Mouse (Mus musculus) heart, embryonic 12.5 days (tissue): ENCODE data around the gene Mlc1. TPM values are rescaled to one million over a fixed set of nuclear protein-coding genes. Genes with fewer than 3 reads are reported as not detected.

Experiments used
- ATAC-seq: fragments of 200-750 bp; cut with Nextera tagmentation; 2 replicates; pipeline ENCODE4 v1.8.0; 2017; ENCODE audit warnings: moderate TSS enrichment, moderate library complexity; ENCODE audit not compliant: insufficient number of reproducible peaks, low FRiP score
- H3K27ac ChIP-seq: fragments of 300-500 bp; sonication (generic); 2 replicates; pipeline ENCODE4 v1.5.1; 2016; ENCODE audit warnings: mild to moderate bottlenecking, moderate library complexity; ENCODE audit not compliant: poor library complexity, severe bottlenecking
- H3K27me3 ChIP-seq: fragments of 300-500 bp; sonication (generic); replicated peaks from 2 replicates; pipeline ENCODE4 v1.6.1; 2016; ENCODE audit warnings: mild to moderate bottlenecking, moderate library complexity
- H3K36me3 ChIP-seq: fragments of 300-500 bp; sonication (generic); 2 replicates; pipeline ENCODE4 v1.6.1; 2016; ENCODE audit warnings: mild to moderate bottlenecking, moderate library complexity
- H3K4me1 ChIP-seq: fragments of 300-500 bp; sonication (generic); replicated peaks from 2 replicates; pipeline ENCODE4 v1.6.1; 2016; ENCODE audit warnings: mild to moderate bottlenecking
- H3K4me2 ChIP-seq: fragments of 300-500 bp; sonication (generic); 2 replicates; pipeline ENCODE4 v1.6.1; 2016; ENCODE audit warnings: mild to moderate bottlenecking, moderate library complexity
- H3K4me3 ChIP-seq: fragments of 300-500 bp; sonication (generic); 2 replicates; pipeline ENCODE4 v1.5.1; 2016; ENCODE audit warnings: mild to moderate bottlenecking
- H3K9ac ChIP-seq: fragments of 300-500 bp; sonication (generic); 2 replicates; pipeline ENCODE4 v1.6.1; 2016; ENCODE audit warnings: mild to moderate bottlenecking, moderate library complexity
- H3K9me3 ChIP-seq: fragments of 300-500 bp; sonication (generic); replicated peaks from 2 replicates; pipeline ENCODE4 v1.6.1; 2016; ENCODE audit warnings: mild to moderate bottlenecking, moderate library complexity
- WGBS: fragments of 180-500 bp; shearing (Covaris S2); methylation state at CpG from one replicate; pipeline ENCODE4 v1.1.7; 2016; 5-methylcytosine and 5-hydroxymethylcytosine counted together
- polyA plus RNA-seq: library from polyadenylated mRNA; unstranded; fragments of >200 nt; fragmentation: Nextera tagmentation; extraction: Ambion mirVana; gene quantifications from 2 replicates; pipeline ENCODE4 v1.2.1, GENCODE M21; 2016

The Mlc1 gene
- polyA plus RNA-seq, 1 experiment from 2014 or later: 0.06 TPM

- no peak overlapping the region for H3K27ac ChIP-seq
- WGBS: 69% methylated on average over 4 of the region's 4 CpGs
These were observed 72.5 kb downstream of the Mlc1 start for GRCm38 (mm10) chr15:88906347-88906746.

More at GRCm38 (mm10) chr15:88906347-88906746, 72.5 kb downstream of the Mlc1 start:
- no peaks in the 10 kb centered on the region for H3K9me3 ChIP-seq
- H3K4me3 ChIP-seq: no peak overlapping the region
- H3K27me3 ChIP-seq: no peaks in the 10 kb centered on the region
- no peak for ATAC-seq
- no peaks in the 10 kb centered on the region for H3K36me3 ChIP-seq
- H3K9ac ChIP-seq: no peak overlapping the region
- H3K4me2 ChIP-seq: no peak overlapping the region
- no peaks in the 10 kb centered on the region for H3K4me1 ChIP-seq

Other genes starting within 250 kb of the Mlc1 start
- gene Brd1, start 244.8 kb downstream of the Mlc1 start, polyA plus RNA-seq: 12.9 and 15.1 TPM in 2 replicates
- 18.9 and 20.5 TPM in 2 replicates for gene Zbed4, start 227.3 kb downstream of the Mlc1 start, polyA plus RNA-seq
- 9.3 and 9.4 TPM in 2 replicates for gene Alg12, start 159.7 kb downstream of the Mlc1 start, polyA plus RNA-seq
- 61.9 and 66.4 TPM in 2 replicates for gene Creld2, start 159.4 kb downstream of the Mlc1 start, polyA plus RNA-seq
- 67.5 and 68.1 TPM in 2 replicates for gene Pim3, start 116.8 kb downstream of the Mlc1 start, polyA plus RNA-seq
- gene Ttll8, start 24.6 kb downstream of the Mlc1 start, polyA plus RNA-seq: not detected in 2 replicates
- gene Mov10l1, start 3.9 kb upstream of the Mlc1 start, polyA plus RNA-seq: 56.9 and 60.3 TPM in 2 replicates
- gene Panx2, start 80.7 kb upstream of the Mlc1 start, polyA plus RNA-seq: 1.8 and 2.4 TPM in 2 replicates
- gene Trabd, start 96.1 kb upstream of the Mlc1 start, polyA plus RNA-seq: 51.7 and 53.5 TPM in 2 replicates
- 12.4 and 12.6 TPM in 2 replicates for gene Selenoo, start 110.1 kb upstream of the Mlc1 start, polyA plus RNA-seq
- 13.7 and 15.8 TPM in 2 replicates for gene Tubgcp6, start 144.1 kb upstream of the Mlc1 start, polyA plus RNA-seq
- 12.7 and 13.4 TPM in 2 replicates for gene Hdac10, start 149.7 kb upstream of the Mlc1 start, polyA plus RNA-seq
- gene Mapk12, start 161.7 kb upstream of the Mlc1 start, polyA plus RNA-seq: 19.9 and 20.1 TPM in 2 replicates
- gene Mapk11, start 170.6 kb upstream of the Mlc1 start, polyA plus RNA-seq: 3.7 and 4.6 TPM in 2 replicates
- gene Plxnb2, start 201.8 kb upstream of the Mlc1 start, polyA plus RNA-seq: 124 and 130 TPM in 2 replicates
- 19.9 and 20.2 TPM in 2 replicates for gene Dennd6b, start 217.5 kb upstream of the Mlc1 start, polyA plus RNA-seq
- 21.0 and 25.9 TPM in 2 replicates for gene Ppp6r2, start 232.5 kb upstream of the Mlc1 start, polyA plus RNA-seq